Mouse (Mus musculus) stomach, postnatal 0 days (tissue): ENCODE measurements at regions not wholly inside any gene's neighbourhood (a gene's known extent, or its start where the extent isn't known, plus 50 kb on each side); places are given as distances from the start of the nearest gene placed in this dataset.

Source experiments
- CTCF ChIP-seq: IDR thresholded peaks from 2 replicates; pipeline ENCODE4 v1.5.1; 2016; ENCODE audit warnings: antibody characterized with exemption, low read depth, mild to moderate bottlenecking, moderate library complexity
- EP300 ChIP-seq: optimal IDR thresholded peaks from 2 replicates; pipeline ENCODE3; 2016; ENCODE audit warnings: antibody characterized with exemption

DNA sequence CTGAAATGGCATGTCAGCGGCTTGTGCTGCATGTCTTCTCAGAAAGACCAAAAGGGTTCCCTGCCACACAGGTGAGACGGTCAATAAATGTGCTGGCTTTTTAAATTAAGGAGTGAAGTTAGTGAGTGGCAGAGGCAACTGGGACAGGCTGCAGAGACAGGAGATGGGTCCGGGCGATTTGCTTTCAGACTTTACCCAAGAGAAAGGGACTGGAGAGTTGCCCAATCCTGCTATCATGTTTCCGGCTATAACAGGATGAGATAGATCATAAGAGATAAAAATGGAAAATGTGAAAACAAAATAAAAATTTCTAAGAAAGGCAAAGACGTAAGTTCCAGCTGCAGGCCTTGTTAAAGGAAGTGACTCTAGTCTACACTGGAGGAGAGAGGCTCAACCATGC is 367.3 kb upstream of the Runx1 start:
- TF ChIP-seq EP300: no peak
- no peak for TF ChIP-seq CTCF
